Mouse (Mus musculus): ENCODE data around the gene Tmem72. TPM values are rescaled to one million over a fixed set of nuclear protein-coding genes. Genes with fewer than 3 reads are reported as not detected.

Gene Tmem72
- polyA plus RNA-seq, 1 experiment from 2014 or later: not detected

DNA sequence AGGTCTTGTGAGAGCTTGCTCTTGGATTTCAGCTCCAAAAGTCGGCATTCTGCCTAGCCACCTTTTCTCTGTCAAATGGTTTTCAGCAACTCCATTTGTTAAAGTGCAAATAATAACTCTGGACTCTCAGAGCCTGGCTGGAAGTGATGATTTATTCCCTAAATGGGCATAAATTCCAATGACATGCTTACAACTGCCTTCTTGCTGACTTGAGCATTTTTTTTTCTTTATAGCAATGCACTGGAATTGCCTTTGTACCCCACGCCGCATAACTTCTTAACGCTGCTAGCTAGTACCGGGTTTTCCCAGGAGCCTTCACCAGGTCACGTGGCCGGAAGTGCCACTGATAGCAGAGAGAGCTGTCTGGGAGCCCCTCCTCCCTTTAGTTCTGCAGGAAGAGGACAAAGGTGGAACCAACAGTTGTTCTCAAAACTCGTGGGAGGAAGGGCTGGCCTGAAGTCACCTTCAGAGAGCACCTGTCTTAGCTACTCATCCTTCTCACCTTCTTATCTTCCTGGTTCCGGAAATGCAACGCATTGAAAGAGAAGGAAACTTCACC lies 40.3 kb downstream of the Tmem72 start:
- 38% methylated on average over 10 of the region's 10 CpGs for WGBS
- H3K9ac ChIP-seq (ENCODE audit: low read depth, low read length): no peak overlapping the region
- H3K4me1 ChIP-seq (replicated peaks; ENCODE audit: control insufficient read depth, insufficient read depth, low read length): peaks cover 6% of the 10 kb centered on the region
- no peak overlapping the region for H3K27ac ChIP-seq (ENCODE audit: low read depth, low read length)
- no peak overlapping the region for H3K4me3 ChIP-seq (ENCODE audit: low read depth, low read length)
- no peaks in the 10 kb centered on the region for H3K27me3 ChIP-seq (replicated peaks; ENCODE audit: control insufficient read depth, insufficient read depth, low read length)
- H3K9me3 ChIP-seq (ENCODE audit: control insufficient read depth): no peaks in the 10 kb centered on the region
- no peak for TF ChIP-seq CTCF (IDR thresholded peaks at IDR 0.05; ENCODE audit: low read depth)
- H3K4me2 ChIP-seq (replicated peaks; ENCODE audit: low read depth): 0 out of 2 replicates have a peak overlapping the region, but pooled peaks have one; percentile 17
- no peaks in the 10 kb centered on the region for H3K36me3 ChIP-seq (ENCODE audit: control insufficient read depth, insufficient read depth)
- ATAC-seq: peak; percentile 63

DNA sequence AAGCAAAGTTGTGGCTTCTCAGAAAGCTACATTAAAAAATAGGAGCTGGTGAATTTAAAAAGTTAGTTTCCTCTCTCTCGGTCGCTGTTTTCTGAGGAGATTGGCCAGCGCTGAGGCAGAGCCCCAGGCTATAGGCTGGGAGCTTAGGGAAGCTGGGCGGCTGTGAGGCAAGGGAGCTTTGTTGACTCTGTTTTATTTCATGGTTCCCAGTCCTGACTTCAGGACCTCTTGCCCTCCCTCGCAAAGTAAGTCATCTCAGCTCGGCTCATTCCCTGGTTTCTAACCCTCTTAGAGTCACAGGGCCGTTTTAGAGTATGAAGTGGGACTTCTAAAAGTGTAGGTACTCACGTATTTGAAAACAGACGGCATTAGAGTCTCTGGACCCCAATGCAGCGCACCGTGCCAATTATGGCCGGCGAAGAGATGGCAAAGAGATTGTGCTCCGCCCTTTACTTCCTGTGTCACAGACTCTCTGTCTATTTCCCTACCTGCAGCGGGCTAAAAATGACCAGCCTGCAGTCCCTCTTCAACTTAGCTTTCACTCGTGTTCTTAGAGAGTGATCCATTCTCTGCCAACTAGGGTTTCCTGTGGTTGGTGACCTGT lies 42.3 kb downstream of the Tmem72 start:
- no peak for TF ChIP-seq CTCF (IDR thresholded peaks at IDR 0.05; ENCODE audit: low read depth)
- ATAC-seq: no peak
- Histone ChIP-seq H3K27ac (ENCODE audit: low read depth, low read length) (peak overlapping the region; percentile 54), H3K4me1 (replicated peaks; ENCODE audit: control insufficient read depth, insufficient read depth, low read length) (peaks cover 6% of the 10 kb centered on the region), H3K9me3 (ENCODE audit: control insufficient read depth) (no peaks in the 10 kb centered on the region), H3K27me3 (replicated peaks; ENCODE audit: control insufficient read depth, insufficient read depth, low read length) (no peaks in the 10 kb centered on the region), H3K4me3 (ENCODE audit: low read depth, low read length) (peak overlapping the region; percentile 46), H3K9ac (ENCODE audit: low read depth, low read length) (peak overlapping the region; percentile 43), H3K4me2 (replicated peaks; ENCODE audit: low read depth) (peak overlapping the region; percentile 87), H3K36me3 (ENCODE audit: control insufficient read depth, insufficient read depth) (no peaks in the 10 kb centered on the region)
- WGBS: 27% methylated on average over 16 of the region's 16 CpGs

DNA sequence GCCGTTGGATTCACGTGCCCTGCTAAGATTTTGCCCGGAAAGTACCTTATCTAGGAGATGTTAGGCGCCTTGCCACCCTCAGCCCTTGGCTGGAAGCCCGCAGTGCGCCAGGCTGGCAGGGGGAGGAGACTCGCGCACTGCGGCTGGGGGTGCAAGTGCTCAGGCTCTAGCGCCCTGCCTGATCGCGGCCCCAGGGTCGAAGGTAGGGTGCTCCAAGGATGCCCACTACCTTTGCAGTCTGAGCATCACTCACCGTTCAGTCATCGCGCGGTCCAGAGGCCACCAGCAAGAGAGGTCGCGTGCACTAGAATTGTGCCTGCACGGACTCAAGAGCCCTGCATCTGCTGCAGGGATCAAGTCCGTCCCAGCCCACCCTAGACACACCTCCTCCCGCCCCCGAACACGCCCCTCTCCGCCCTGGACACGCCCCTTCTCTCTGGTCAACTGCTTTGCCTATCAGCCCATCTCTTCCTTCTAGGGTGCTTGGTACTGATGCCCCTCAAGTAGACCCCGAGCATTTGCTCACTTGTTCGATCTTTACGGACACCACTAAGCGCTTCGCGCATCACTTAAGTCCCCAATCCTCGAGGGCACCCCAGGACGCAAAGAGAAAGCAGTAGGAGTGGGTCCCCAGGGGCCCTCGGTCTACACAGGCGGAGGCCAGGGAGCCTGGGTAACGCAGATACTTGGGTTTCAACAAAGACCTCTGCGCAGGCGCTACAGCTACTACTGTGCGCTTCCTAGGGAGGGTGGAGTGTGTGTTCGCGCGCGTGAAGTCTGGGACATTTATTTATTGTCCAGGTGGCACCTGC lies 43.0 kb downstream of the Tmem72 start, which contains the start of gene Rassf4:
TSS of gene Rassf4 (minus strand) at position 482 of the 812 bp plus-strand sequence.
- Histone ChIP-seq H3K27me3 (replicated peaks; ENCODE audit: control insufficient read depth, insufficient read depth, low read length) (no peaks in the 10 kb centered on the region), H3K9ac (ENCODE audit: low read depth, low read length) (peak within 1 kb of the TSS; percentile 43), H3K36me3 (ENCODE audit: control insufficient read depth, insufficient read depth) (no peaks in the 10 kb centered on the region), H3K9me3 (ENCODE audit: control insufficient read depth) (no peaks in the 10 kb centered on the region), H3K27ac (ENCODE audit: low read depth, low read length) (peak within 1 kb of the TSS; percentile 54), H3K4me3 (ENCODE audit: low read depth, low read length) (peak within 1 kb of the TSS; percentile 46), H3K4me1 (replicated peaks; ENCODE audit: control insufficient read depth, insufficient read depth, low read length) (peaks cover 6% of the 10 kb centered on the region), H3K4me2 (replicated peaks; ENCODE audit: low read depth) (peak within 1 kb of the TSS; percentile 87)
- ATAC-seq: peak; percentile 80
- under 1% methylated on average over 44 of the region's 44 CpGs for WGBS
- no peak for TF ChIP-seq CTCF (IDR thresholded peaks at IDR 0.05; ENCODE audit: low read depth)

DNA sequence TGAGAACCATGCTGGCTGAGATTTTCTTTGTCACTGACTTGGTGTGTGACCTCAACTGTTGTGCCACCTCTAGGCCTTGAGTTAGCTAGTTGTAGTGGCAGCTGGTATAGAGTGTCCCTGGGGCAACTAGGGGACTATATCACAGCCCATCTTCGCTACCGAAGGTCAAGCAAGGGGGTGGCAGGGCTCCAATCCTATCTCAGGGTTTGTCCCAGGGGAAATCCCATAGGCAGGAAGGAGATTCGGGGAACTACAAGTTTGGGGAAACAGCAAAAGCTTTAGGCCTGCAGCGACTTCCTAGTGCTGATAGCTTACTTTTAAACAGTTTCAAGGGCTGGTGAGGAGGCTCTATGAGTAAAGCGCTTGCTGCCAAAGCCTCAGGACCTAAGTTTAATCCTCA lies 44.4 kb downstream of the Tmem72 start:
- no peak overlapping the region for H3K27ac ChIP-seq (ENCODE audit: low read depth, low read length)

DNA sequence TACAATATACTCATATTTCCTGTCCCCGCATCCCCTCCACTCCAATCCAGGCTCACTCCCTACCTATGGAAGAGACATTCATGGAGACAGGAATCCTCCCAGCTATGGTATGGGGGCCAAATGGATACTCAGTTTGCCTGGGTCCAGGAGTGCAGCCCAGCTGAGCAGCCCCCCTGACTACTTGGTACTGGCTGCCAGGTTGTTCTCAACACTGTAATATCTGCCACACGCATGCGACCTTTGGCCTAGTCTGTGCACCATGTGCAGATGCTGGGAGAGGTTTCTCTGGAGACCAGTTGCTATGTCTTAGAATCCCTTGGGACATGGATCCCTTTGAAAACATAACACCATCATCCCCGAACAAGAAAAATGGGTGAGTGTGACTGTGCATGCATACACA lies 44.9 kb downstream of the Tmem72 start:
- no peaks in the 10 kb centered on the region for H3K36me3 ChIP-seq (ENCODE audit: control insufficient read depth, insufficient read depth)
- H3K9ac ChIP-seq (ENCODE audit: low read depth, low read length): no peak overlapping the region
- TF ChIP-seq CTCF (IDR thresholded peaks at IDR 0.05; ENCODE audit: low read depth): no peak
- no peaks in the 10 kb centered on the region for H3K27me3 ChIP-seq (replicated peaks; ENCODE audit: control insufficient read depth, insufficient read depth, low read length)
- peaks cover 6% of the 10 kb centered on the region for H3K4me1 ChIP-seq (replicated peaks; ENCODE audit: control insufficient read depth, insufficient read depth, low read length)
- no peaks in the 10 kb centered on the region for H3K9me3 ChIP-seq (ENCODE audit: control insufficient read depth)
- 62% methylated on average over 4 of the region's 4 CpGs for WGBS
- no peak overlapping the region for H3K27ac ChIP-seq (ENCODE audit: low read depth, low read length)
- H3K4me3 ChIP-seq (ENCODE audit: low read depth, low read length): no peak overlapping the region
- peak overlapping the region; percentile 28; the same call in 1 of the 2 replicates for H3K4me2 ChIP-seq (replicated peaks; ENCODE audit: low read depth)
- ATAC-seq: no peak

More for the DNA sequence above, 44.4 kb downstream of the Tmem72 start:
- H3K9me3 ChIP-seq (ENCODE audit: control insufficient read depth): no peaks in the 10 kb centered on the region
- no peak for TF ChIP-seq CTCF (IDR thresholded peaks at IDR 0.05; ENCODE audit: low read depth)
- H3K9ac ChIP-seq (ENCODE audit: low read depth, low read length): no peak overlapping the region
- ATAC-seq: no peak
- H3K36me3 ChIP-seq (ENCODE audit: control insufficient read depth, insufficient read depth): no peaks in the 10 kb centered on the region
- H3K4me2 ChIP-seq (replicated peaks; ENCODE audit: low read depth): peak overlapping the region; percentile 87
- no peak overlapping the region for H3K4me3 ChIP-seq (ENCODE audit: low read depth, low read length)
- peaks cover 6% of the 10 kb centered on the region for H3K4me1 ChIP-seq (replicated peaks; ENCODE audit: control insufficient read depth, insufficient read depth, low read length)
- no peaks in the 10 kb centered on the region for H3K27me3 ChIP-seq (replicated peaks; ENCODE audit: control insufficient read depth, insufficient read depth, low read length)
- WGBS: 72% methylated on average over 5 of the region's 5 CpGs

DNA sequence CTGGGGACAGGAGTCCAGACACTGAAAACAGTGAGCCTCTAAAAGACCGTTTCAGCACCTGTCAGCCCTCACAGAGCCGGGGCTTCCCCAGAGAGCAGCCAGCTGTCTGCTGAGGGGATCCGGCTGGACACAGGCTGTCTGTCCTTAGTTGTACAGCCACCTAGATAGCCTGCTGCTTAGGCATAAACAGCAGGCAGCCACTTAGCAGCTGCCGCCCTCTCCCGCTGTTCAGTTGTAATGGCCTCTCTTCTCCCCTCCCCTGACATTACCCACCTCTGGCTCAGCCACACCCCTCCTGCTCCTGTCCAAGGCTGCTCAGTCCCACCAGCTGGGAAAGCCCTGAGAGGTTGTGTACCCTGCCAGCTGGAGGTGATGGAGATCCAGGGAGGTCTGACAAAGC lies 45.7 kb downstream of the Tmem72 start:
- no peaks in the 10 kb centered on the region for H3K36me3 ChIP-seq (ENCODE audit: control insufficient read depth, insufficient read depth)
- peaks cover 6% of the 10 kb centered on the region for H3K4me1 ChIP-seq (replicated peaks; ENCODE audit: control insufficient read depth, insufficient read depth, low read length)
- no peak for ATAC-seq
- H3K4me3 ChIP-seq (ENCODE audit: low read depth, low read length): no peak overlapping the region
- no peaks in the 10 kb centered on the region for H3K27me3 ChIP-seq (replicated peaks; ENCODE audit: control insufficient read depth, insufficient read depth, low read length)
- 21% methylated on average over 5 of the region's 5 CpGs for WGBS
- no peak overlapping the region for H3K27ac ChIP-seq (ENCODE audit: low read depth, low read length)
- H3K9me3 ChIP-seq (ENCODE audit: control insufficient read depth): no peaks in the 10 kb centered on the region
- no peak overlapping the region for H3K9ac ChIP-seq (ENCODE audit: low read depth, low read length)
- peak; percentile 23; the same call in 1 of the 2 replicates for TF ChIP-seq CTCF (IDR thresholded peaks at IDR 0.05; ENCODE audit: low read depth)
- peak overlapping the region; percentile 28; the same call in 1 of the 2 replicates for H3K4me2 ChIP-seq (replicated peaks; ENCODE audit: low read depth)
